Mouse (Mus musculus) heart, adult 11 months (tissue): ENCODE data around the gene Ankrd23.

Source experiments
- DNase-seq: peaks from one replicate; pipeline ENCODE4 v3.0.0; 2022

The Ankrd23 gene

DNA sequence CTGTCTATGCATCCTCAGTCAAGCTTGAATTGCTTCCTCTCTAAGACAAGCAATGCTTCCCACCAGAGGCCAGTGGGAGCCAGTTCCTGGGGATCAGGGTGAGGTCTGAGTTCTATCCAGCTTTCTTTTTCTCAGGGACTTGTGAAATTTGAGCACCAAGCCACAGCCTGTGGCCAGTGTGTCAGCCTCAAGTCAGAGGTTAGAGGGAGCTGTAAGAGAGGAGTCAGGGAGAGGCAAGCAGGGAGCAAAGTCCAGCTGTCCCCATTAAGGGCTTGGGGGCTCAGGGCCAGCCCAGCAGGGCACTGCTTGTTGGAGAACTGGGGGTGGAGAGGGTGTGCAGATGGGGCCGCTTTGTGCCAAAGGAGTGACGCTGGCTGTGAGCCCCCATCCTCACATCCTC, 26.5 kb upstream of the Ankrd23 start:
- DNase-seq, result peak; percentile 97

DNA sequence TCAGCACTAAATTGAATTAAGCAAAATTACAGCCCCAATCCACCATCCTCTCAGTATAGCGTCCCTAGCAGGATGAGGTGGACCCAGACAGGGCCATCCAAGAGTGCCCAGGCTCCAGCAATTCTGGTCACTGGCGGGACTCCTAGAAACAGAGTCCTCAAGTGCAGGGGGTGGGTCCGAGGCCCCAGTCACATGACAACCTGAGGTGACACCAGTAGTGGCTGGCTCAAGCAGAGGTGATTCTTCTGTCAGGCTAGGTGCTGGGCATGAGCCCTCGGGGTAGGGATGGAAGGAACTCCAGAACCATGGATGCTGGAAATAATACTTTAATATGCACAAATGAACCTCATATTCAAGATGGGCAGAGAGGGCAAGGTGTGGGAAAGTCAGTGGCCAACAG, 25.7 kb upstream of the Ankrd23 start:
- DNase-seq, result peak; percentile 94

DNA sequence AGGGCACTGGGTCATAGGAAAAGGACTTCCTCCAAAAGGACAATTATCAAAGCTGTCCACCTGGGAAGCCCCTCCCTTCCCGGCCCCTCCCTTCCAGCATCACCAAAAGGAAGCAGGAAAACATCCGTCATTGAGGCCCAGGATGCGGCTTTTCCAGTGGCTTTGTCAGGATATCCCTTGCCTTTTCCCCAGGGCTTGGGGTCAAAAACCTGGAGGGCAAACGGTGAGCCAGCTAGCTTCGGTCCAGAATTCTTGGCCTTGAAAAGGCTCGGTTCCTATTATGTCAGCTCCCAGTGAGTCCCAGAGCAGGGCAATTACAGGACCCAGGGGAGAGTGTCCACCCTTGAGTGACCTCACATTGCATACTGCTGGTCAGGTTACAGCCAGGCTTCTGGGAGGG, 24.2 kb upstream of the Ankrd23 start:
- peak; percentile 99 for DNase-seq

DNA sequence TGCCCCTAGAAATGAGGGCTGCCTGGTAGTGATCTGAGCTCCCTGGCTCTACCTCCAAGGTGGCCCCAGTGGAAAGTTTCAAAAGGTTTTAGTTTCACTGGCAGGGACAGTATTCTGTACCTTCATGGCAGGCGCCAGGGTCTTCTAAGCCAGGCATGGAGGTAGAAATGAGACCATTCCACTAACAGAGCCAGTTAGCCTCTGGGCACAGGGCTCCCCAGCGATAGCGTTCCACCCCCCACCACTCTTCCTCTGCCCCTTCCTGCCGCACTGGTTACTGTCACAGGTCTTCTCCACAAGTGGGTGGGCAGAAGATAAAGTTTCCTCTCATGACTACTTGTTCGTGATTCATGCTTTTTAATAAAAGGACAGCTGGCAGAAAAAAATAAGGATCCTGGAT, 23.2 kb upstream of the Ankrd23 start:
- DNase-seq, result no peak

DNA sequence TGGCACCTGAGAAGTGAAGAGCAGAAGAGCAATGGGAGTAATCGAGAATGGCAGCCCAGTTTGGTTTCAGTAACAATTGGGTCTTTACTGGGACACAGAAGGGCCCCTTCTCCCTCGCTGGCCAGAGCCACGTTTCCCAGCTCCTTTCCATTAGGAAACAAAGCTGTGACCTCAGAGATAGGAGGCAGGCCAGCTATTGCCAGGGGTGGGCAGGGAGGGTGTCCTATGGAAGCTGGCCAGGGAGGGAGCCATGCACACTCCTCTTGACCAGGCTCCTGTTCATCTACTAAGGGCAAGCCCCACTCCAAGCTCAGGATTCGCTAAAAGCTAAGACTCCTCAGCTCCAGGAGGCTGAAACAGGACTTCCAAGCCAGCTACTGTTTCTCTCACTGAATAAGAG, 22.6 kb upstream of the Ankrd23 start:
- DNase-seq, result no peak

DNA sequence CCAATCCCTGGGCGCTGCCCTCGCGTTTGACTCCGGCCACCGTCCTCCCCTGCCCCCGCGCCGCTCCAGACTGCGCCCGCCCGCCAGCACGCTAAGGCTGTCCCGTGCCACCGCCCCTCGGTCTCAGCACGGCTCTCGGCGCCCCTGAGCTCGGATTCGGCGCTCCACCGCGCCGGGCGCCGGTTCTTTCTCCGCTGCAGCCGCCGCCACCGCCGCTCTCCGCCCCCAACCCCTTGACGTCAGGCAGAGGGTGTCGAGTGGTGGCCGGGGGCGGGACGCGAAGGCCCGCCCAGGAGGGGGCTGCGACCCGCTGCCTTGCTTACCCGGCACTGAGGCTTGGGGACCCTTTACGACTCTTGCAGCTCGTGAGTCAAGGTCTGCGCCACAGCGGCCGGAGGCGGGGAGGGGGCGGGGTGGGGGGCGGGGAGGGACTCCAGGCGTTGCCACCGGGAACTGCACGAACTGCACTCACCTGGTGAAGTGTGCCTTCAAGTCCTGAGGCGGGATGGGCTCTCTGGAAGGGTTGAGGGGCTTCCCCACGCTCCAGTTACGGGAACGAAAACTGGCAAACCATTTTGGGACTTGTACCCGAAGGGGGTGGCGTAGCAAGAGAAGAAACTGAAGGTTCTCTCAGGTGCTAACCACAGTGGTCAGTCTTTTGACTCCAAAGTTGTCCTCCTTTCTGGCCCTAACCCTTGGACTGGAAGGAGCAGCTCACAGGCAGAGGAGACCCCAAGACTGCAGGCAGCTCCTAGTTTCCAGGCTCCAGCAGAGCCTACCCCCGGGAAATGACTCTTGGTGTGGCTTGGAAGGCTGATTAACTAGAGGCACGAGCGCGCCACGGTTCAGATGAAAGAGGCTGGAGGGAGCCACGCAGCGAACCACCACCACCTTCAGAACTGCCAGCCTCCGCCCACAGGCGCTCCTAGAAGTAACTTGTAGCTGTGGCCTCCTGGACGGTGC, 21.6 kb upstream of the Ankrd23 start, which contains the start of gene Sema4c:
Sema4c (minus strand) TSS at position 319 of the 963 bp plus-strand sequence.
- peak; percentile 98 for DNase-seq

DNA sequence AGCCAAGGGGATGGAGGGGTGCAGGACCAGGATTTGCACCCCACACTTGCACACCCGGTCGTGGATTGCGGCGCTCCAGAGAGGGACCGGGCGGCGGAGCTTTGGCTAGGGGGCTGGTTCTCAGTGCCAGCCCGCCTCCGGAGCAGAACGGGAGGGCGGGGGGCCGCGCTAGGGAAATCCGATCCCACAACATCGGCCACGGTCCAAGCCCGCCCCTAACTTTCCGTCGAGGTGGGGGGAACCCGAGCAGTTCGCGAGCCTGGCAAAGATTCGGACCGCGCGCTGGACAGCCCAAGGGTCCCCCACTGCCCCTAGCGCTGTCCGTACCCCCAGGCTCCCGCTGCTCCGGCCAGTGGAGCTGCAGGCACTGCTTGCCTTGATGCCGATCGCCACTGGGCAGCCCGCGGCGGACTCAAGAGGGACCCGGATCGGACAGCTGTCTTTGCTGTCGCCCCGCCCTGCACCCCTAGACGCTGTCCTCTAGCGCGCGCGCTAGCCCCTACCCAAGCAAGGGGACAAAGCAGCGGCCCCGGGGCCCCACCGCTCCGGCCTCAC, 20.9 kb upstream of the Ankrd23 start:
- peak; percentile 99 for DNase-seq

DNA sequence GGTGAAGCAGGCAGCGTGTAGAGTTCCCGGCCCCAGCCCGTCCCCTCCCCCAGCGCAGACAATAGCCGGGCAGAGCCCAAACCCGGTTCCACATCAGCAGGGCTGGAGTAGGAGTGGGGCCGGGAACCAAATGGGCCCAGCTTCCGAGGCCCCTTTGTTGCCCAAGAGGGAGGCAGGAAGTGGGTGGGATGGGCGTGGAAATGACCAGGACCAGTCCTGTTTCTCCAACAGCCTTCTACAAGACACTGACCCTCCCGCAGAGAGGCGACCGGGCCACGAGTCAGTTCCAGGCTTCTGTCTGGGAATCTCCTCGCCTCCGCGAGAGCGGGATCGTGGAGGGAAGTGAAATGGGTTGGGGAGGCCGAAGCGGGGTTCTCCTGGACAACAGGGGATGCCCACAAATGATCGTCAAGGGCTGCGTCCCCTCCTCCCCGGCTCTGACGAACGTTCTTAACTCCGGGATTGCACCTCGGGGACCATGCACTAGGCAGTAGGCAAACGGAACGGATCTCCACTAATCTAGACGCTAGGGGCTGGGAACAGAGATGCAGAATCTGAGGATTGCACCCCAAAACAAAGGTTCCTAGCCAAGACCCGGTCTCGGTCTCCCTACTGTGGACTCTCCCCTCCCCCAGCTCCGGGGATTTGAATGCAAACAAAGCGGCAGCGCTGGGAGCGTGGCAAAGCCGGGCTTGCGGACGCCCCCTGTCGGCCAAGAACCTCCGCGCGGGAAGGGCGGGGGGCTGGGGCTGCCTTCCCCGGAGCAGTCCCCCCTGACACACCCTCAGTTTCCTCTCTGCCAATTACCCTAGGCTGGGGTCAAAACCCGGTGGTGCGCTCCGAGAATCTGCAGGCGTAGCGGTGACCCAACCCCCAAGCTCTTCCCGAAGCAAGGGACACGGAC, 20.1 kb upstream of the Ankrd23 start:
- peak; percentile 100 for DNase-seq

DNA sequence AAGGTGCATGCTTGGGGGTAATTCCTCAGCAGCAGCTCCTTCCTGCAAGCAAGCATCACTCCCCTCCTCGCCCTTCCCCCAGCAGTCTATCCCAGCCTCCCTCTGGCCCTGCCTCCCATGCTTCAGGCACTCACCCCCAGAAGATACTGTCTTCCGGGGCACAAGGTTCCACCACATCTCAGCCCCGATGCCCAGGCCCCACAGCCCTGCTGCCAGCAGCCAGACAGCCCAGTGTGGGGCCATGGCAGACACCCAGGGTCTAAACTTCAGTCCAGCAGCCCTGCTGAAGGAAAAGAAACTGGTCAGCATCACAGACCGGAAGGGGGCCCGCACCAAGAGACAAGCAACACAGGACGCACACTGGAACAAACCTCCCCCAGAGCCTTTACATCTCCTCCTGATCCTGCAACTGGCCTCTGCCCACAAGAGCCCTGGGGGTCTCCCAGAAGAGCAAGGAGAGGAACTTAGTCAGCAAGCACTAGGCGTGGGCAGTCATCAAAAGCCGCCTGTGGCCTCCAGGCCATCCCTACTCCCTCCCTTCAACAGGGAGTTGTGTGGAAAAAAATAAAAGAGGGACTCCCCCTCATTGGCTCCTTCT, 19.2 kb upstream of the Ankrd23 start:
- DNase-seq, result peak; percentile 97

DNA sequence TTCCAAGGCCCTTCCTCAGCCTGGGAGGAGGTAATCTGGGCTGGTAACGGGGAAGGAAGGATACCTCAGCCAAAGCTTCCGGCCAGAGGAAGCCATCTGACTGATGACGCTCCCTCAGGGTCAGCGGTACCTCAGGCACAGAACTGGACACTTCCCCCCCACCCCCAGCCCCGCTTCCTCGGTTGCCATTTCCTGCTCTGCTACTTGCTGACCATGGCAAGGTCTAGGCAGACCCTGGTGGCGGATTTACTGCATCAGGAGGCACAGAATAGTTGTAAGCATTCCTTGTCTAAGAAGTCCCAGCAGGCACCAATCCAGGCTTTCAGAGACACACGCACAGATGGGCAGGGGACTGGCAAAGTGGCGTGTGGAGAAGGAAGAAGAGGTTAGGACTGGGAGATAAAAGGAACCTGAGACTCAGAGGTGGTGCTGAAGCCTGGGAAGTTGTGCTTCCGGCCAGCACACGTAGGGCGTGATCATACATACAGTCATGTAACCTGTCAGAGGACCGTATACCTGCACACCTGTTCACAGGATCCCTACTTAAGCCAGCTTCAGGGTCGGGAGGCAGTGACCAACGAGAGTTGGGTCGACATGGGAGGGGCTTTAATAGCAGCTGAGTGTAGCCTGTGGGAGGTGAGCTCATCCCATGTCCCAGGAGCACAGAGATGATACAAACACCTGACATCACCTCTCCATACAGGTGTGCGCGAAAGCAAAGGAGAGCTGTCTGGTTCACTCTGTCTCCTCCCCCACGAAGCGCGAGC, 18.1 kb upstream of the Ankrd23 start:
- DNase-seq, result peak; percentile 97

DNA sequence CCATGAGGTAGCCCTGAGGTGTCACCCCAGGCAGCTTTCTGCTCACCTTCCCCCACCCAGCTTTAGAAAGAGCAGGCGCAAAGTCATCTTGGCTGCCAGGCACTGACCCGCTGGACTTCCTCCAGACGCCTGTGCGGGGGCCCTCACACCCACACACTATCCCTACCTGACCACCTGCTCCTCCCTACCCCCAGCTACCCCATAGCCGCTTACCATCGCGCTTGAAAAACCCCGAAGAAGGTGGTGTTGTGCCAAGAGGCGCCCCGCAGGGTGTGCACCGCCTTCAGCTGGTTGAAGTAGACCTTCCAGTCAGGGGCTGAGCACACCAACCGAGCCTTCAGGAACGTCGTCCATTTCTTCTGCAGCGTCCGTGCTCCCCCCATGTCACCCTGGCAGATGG, 15.8 kb upstream of the Ankrd23 start:
- peak; percentile 94 for DNase-seq

DNA sequence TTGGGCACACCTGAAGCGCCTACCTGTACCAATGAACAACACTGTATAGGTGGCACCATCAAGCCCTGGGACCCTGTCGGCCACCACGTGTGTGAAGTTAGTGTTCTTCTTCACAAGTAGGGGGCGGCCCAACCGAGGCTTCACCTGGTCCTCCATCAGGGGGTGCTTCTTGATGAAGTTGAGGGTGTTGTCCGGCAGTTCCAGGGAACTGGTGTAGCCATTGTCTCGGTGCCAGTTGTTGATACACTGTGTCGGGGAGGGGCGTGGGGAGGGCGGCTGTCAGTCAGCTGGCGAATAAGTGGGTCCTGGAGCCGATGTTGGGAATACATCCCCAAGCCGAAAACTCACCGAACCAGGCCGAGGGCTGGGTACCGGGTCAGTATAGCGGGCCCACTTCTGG, 15.2 kb upstream of the Ankrd23 start:
- peak; percentile 91 for DNase-seq

DNA sequence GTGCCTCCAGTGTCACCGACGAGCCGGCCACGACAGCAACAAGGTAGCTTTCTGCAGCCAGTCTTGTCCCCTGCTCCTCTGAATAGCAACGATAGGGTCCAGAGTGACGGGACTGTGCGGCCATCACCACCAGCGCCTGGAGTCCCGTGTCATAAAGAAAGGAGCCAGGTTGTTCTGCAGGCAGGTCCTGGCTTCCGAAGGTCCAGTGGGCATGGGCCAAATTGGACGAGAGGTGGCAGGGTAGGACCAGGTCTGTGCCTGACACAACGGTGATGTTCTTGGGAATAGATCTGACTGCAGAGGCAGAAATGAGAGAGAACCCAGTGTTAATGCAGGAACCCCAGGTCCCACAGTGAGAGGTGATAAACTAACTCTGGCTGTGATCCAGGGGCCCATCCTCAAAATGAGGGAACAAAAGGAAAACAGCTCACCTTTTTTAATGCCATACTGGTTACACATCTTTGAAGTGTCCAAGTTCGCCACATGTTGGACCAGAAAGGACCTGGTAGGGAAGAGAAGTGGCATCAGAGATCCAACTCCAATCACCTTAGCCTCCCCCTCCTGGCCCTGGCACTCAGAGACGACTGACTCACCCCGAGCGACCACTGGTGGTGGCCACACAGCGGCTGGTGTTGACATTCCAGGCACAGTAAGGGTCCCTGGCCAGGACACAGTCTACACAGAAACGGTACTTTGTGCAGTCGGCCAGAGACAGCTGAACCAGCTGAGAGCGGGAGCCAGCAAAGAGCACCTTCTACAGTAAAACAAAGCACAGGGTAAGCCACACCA, 13.6 kb upstream of the Ankrd23 start:
- DNase-seq, result peak; percentile 94

DNA sequence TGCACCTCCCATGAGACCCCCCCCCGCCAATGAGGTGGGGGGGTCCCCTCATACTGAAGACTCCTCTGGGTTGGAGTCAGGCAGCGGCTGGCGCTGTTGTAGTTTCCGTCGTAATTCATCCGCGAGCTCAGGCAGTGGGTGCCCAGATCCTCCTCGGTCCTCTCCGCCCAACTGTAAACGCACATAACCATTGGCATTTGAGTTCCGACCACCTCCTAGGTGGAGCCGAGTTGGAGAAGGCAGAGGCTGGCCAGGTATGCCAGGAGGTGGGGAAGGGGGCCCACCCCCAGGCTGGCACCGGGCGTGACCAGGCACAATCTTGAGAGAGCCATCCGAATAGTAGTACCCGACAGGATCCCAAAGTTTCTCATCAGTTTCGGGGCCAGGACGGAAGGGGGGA, 12.8 kb upstream of the Ankrd23 start:
- DNase-seq, result peak; percentile 92

DNA sequence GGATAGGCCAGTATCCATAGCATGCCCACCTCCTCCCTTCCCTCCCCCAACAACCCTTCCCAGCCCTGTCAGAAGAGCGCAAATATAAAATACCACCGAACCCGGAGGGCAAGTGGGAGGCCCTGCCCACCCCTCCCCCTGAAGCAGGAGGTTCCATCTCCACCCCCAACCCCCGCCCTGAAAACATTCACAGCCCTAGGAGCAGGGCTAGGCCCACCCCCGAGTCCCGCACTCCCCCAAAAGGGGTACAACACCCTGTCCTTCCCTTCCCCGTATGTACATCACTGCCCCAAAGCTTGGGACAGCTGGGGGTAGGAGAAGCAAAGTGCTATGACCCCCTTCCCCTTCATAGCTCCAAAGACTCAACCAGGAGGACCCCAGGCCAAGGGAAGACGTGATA, 12.1 kb upstream of the Ankrd23 start:
- peak; percentile 92 for DNase-seq

DNA sequence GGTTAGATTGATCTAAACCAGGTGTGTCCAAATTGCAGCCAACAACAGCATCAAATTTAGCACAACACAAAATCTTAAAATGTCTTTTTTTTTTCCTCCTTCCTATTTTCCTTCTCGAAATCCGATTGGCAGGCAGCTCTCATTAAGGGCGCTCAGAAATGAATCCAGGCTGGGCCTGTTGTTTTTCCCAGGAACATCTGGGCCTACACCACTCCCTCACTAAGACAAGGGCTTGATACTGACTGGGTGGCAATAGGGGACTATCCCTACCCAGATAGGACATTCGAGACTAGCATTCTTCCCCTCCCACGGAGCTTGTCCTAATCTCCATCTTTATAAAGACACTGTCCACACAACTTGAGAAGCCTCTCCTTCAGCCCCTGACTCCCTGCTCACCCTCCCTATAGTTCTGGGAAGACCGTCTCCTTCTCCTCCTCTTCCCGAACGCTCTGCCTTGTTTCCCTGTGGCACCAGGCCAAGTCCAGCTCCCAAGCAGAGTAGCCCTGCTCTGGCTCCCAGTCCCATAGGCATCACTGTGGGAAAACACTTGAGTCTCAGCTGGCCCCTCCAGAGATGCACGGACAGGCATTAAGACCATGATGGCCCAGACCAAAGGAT, 11.4 kb upstream of the Ankrd23 start:
- DNase-seq, result peak; percentile 97

DNA sequence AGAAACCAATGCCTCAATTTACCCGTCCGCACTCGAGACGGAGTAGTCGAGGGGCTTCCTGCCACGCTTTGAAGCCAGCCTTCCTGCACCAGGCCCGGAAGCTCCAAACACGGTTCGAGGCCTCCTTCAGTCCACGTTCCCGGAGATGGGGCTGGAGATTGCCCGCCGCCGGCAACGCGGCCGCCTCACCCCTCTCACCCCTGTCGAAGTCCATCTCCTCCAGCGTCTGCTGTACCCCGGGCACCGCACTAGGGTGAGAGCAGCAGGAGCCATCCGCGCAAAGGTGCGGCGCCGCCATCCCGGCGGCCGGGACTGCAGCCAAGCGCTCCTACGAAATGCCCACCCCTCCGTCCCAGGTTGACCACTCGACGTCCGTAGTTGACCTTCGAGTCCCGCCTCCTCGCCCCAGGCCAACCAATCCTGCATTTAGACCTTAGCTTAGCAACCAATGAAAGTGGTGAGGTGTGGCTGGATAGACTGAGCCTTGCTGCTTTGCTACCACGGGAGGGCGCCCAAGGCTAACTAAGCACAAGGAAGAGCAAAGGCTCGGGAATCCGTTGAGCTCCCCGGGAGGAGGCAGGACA, 10.3 kb upstream of the Ankrd23 start, which contains the start of gene Ankrd39:
Ankrd39 (minus strand) TSS at position 558 of the 584 bp plus-strand sequence.
- DNase-seq, result peak; percentile 100

DNA sequence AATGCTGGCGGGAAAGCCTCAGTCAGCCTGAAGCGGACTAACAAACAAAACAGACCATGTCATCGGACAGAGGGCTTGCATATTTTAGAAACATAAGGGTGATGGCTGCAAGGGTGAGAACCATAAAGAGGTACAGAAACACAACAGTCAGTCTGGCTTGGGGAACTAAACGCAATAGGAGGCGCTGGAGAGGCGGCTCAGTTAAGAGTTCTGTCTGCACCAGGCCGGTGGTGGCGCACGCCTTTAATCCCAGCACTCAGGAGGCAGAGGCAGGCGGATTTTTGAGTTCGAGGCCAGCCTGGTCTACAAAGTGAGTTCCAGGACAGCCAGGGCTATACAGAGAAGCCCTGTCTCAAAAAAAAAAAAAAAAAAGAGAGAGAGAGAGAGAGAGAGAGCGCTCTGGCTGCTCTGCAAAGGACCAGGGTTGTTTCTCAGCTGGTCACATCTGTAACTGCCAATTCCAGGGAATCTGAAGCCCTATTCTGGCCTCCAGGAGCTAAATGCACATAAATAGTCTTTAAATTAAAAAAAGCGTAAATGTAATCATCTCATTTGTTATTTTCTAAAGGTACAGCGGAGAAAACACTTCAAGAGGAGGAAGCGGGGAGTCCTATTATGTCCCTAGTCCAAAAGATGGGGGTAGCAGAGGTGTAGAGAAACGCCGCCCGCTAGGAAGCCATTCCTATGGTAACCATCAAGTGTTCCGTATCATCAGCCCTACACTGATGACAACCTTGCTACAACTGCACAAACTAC, 9.3 kb upstream of the Ankrd23 start:
- peak; percentile 91 for DNase-seq

DNA sequence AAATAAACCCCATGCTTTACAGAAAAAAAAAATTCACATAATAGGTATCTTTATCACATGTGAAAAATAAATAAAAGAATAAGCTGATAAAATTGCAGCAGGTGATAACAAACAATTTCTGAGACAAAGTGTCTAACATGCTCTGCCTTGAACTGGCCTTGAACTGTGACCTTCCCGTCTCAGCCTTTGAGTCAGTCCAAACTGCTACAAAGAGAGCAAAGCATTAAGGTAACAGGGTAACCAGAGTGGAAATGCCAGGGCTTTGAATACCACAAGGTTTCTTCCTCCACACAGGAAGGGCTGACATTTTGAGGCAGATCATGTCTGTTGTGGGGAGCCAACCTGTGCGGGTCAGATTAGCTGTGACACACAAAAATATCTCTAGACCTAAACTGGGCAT, 8.7 kb upstream of the Ankrd23 start:
- DNase-seq, result no peak
